Mouse (Mus musculus) heart, postnatal 36 days (tissue): ENCODE data around the gene Unc119. TPM values are rescaled to one million over a fixed set of nuclear protein-coding genes. Genes with fewer than 3 reads are reported as not detected.
A peak's percentile ranks its signal among the peaks of the same experiment; 100 is the strongest.

Experiments used
- DNase-seq, 2 experiments: peaks; one replicate each; pipeline ENCODE4 v3.0.0; 2021 to 2022
- intact Hi-C: fragments of 180-260 bp; cut with DNase I; formaldehyde crosslinking; loops from one replicate; pipeline ENCODE4 v1.15.1; 2025
- total RNA-seq, 2 experiments: library from RNA; stranded (reverse); gene quantifications; 2 replicates each; pipeline ENCODE4 v1.2.3; 2021

Gene Unc119
- total RNA-seq, 2 experiments from 2014 or later = 5.3 to 6.2 TPM

- DNase-seq = no peak
- intact Hi-C loops = no loop called here
Measured at GRCm38 (mm10) chr11:78364103-78364502, 20.8 kb downstream of the Unc119 start.

- no peak for DNase-seq
- intact Hi-C loops = no loop called here
Measured at GRCm38 (mm10) chr11:78367456-78368225, 24.4 kb downstream of the Unc119 start.

GRCm38 (mm10) chr11:78370389-78370788, 27.1 kb downstream of the Unc119 start:
- DNase-seq = no peak
- intact Hi-C loops = no loop called here

GRCm38 (mm10) chr11:78371711-78372110, 28.4 kb downstream of the Unc119 start:
- no peak for DNase-seq
- intact Hi-C loops = no loop called here

GRCm38 (mm10) chr11:78372166-78372565, 28.9 kb downstream of the Unc119 start:
- intact Hi-C loops = no loop called here
- DNase-seq = no peak

- intact Hi-C loops = no loop called here
- DNase-seq = no peak
Measured at GRCm38 (mm10) chr11:78372610-78373009, 29.3 kb downstream of the Unc119 start.

- no peak for DNase-seq
- intact Hi-C loops = no loop called here
Measured at GRCm38 (mm10) chr11:78374147-78374546, 30.9 kb downstream of the Unc119 start.

- DNase-seq = no peak
- intact Hi-C loops = no loop called here
Measured at GRCm38 (mm10) chr11:78377549-78378159, 34.4 kb downstream of the Unc119 start.

GRCm38 (mm10) chr11:78380351-78380750, 37.1 kb downstream of the Unc119 start:
- no peak for DNase-seq
- intact Hi-C loops = no loop called here

GRCm38 (mm10) chr11:78380996-78381395, 37.7 kb downstream of the Unc119 start:
- intact Hi-C loops = no loop called here

GRCm38 (mm10) chr11:78382286-78382685, 39.0 kb downstream of the Unc119 start:
- intact Hi-C loops = no loop called here
- no peak for DNase-seq

More at GRCm38 (mm10) chr11:78380996-78381395, 37.7 kb downstream of the Unc119 start:
- DNase-seq = no peak

- DNase-seq = no peak
- intact Hi-C loops = no loop called here
Measured at GRCm38 (mm10) chr11:78382701-78383100, 39.4 kb downstream of the Unc119 start.

- intact Hi-C loops = no loop called here
- no peak for DNase-seq
Measured at GRCm38 (mm10) chr11:78385776-78386175, 42.5 kb downstream of the Unc119 start.

GRCm38 (mm10) chr11:78386508-78387043, 43.3 kb downstream of the Unc119 start, which contains the start of gene Foxn1:
TSS of gene Foxn1 (minus strand) at chr11:78386558.
- intact Hi-C loops = no loop called here

GRCm38 (mm10) chr11:78392728-78393127, 49.4 kb downstream of the Unc119 start:
- DNase-seq = no peak
- intact Hi-C loops = no loop called here

More at GRCm38 (mm10) chr11:78386508-78387043, 43.3 kb downstream of the Unc119 start, which contains the start of gene Foxn1:
- DNase-seq = no peak

GRCm38 (mm10) chr11:78396950-78397349, 53.7 kb downstream of the Unc119 start:
- intact Hi-C loops = no loop called here
- DNase-seq = no peak

GRCm38 (mm10) chr11:78397397-78397796, 54.1 kb downstream of the Unc119 start:
- intact Hi-C loops = no loop called here
- DNase-seq = peak; percentile 39 to 57

- DNase-seq = no peak
- intact Hi-C loops = no loop called here
Measured at GRCm38 (mm10) chr11:78398212-78398611, 54.9 kb downstream of the Unc119 start.
